Mouse (Mus musculus): Measurements from ENCODE around the gene Hoxc9.

The Hoxc9 gene

GRCm38 (mm10) chr15:103001370-103001769 lies 25.1 kb downstream of the Hoxc9 start:
- DNase-seq, result no peak

DNA sequence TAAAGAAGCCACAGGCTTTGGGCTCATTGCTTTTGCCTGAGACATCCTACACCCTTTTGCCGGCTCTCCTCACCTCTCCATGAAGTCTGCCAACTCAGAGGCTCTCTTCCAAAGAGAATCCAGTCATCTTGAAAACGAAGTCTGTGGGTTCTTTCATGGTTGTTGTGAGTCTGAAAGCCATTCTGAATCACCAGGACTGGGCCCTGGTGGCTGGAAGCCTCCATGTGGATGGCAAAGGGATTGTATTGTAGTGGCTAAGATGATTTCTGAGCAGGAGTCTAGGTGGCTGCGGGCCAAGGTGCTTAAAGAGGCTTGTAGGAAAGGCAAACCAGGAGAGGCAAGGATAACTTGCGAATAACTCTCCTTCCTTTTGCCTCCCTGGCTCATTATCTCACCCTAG lies 25.9 kb downstream of the Hoxc9 start:
- no peak for DNase-seq

- DNase-seq, result peak in 1 of 2 experiments; percentile 8
Measured at GRCm38 (mm10) chr15:103002821-103003448, 26.7 kb downstream of the Hoxc9 start.

DNA sequence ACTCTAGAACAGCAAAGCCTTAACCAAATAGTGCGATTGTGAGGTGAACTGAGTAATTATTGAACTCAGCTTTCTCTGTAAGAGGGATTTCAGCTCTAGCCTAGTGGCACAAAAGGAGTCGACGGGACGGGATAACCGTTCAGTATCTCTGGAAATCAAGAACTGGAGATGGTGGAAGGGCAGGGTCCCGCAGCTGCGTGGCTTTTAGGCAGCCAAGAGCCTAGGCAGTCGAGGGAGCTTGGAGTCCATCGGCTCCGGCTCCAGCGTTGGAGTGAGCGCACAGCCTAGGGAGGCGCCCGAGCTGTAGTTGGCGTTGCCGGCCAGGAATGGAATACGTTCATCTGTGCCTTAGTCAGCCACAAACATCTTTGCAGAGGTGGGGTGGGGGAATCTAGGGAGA lies 29.1 kb downstream of the Hoxc9 start:
- peak in 1 of 2 experiments; percentile 19 for DNase-seq

- DNase-seq, result no peak
Measured at GRCm38 (mm10) chr15:103005797-103006196, 29.6 kb downstream of the Hoxc9 start.

DNA sequence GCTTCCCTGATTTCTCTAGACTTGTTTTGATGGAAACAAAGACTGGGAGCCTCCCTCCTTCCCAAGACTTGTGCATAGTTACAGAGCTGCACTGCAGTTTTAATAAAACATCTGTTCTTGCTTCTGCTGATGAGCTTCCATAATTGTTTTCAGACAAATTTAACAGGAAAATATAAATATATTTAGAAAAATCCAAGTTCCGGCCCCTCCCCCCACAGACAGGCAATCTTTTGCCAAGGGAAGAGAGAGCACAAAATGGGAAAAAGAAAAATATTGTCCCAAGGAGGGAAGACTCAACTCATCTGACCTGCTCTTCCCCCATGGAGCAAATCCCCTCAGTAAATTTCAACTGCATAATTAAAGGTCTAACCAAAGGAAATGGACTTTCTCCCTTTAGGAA lies 30.1 kb downstream of the Hoxc9 start:
- no peak for DNase-seq

DNA sequence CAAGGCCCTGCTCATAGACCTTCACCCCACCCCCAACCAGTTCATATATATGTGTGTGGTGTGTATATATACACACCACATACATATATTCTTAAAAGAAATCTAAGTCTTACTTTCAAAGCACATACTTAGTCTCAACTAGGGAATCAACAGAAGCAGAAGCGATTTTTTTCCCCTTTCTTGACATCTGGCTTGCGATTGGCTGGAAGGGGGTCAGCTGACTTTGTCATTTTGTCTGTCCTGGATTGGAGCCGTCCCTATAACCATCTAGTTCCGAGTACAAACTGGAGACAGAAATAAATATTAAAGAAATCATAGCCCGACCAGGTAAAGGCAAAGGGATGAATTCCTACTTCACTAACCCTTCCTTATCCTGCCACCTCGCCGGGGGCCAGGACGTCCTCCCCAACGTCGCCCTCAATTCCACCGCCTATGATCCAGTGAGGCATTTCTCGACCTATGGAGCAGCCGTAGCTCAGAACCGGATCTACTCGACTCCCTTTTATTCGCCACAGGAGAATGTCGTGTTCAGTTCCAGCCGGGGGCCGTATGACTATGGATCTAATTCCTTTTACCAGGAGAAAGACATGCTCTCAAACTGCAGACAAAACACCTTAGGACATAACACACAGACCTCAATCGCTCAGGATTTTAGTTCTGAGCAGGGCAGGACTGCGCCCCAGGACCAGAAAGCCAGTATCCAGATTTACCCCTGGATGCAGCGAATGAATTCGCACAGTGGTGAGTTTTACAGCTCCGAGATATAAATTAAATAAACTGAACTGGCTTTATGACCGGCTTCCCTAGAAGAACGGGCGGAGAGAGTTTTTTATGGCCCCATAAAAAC lies 33.2 kb downstream of the Hoxc9 start:
- DNase-seq, result no peak

GRCm38 (mm10) chr15:103010112-103010846 lies 34.0 kb downstream of the Hoxc9 start:
- DNase-seq, result no peak

- DNase-seq, result no peak
Measured at GRCm38 (mm10) chr15:103010847-103011555, 34.8 kb downstream of the Hoxc9 start.

GRCm38 (mm10) chr15:103011928-103012486 lies 35.8 kb downstream of the Hoxc9 start:
- no peak for DNase-seq

- DNase-seq, result peak in 1 of 2 experiments; percentile 43
Measured at GRCm38 (mm10) chr15:103013238-103013984, 37.2 kb downstream of the Hoxc9 start.

- no peak for DNase-seq
Measured at GRCm38 (mm10) chr15:103014166-103015008, 38.1 kb downstream of the Hoxc9 start.

DNA sequence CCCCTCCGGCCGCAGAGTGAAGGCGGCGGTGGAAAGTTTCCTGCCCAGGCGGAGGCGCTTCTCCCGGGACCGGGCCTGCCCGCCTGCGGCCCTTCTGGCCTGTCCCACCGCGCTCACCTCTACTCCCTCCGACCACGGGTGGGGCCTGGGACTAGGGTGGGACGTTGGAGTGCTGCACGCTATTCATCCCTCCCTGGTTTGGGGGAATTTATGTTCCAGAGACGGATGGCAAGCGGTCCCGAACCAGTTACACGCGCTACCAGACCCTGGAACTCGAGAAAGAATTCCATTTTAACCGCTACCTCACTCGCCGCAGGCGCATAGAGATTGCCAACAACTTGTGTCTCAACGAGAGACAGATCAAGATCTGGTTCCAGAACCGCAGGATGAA lies 38.8 kb downstream of the Hoxc9 start:
- DNase-seq, result no peak

- DNase-seq, result no peak
Measured at GRCm38 (mm10) chr15:103015406-103016166, 39.3 kb downstream of the Hoxc9 start.

DNA sequence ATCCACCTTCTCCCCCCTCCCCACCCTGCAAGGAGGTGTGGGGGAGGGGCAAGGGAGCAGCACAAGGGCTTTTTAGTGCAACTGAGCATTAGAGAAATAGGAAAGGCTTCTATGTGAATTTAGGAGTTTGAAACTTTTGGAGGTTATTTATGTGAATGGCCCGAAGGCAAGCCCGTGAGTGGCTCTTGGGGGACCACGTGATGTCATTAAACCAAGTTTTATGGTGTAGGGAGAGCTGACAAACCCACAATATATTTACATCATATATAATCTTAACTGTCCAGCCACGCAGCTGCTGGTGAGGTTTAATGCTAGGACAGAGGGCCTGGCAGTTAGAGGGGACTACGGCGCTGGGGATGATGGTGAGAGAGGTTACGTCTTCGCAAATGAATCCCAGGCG lies 42.4 kb downstream of the Hoxc9 start, which contains the start of gene Hoxc4:
Gene Hoxc4, plus strand, starts transcription at position 299 of the 400 bp plus-strand sequence.
- DNase-seq, result no peak

DNA sequence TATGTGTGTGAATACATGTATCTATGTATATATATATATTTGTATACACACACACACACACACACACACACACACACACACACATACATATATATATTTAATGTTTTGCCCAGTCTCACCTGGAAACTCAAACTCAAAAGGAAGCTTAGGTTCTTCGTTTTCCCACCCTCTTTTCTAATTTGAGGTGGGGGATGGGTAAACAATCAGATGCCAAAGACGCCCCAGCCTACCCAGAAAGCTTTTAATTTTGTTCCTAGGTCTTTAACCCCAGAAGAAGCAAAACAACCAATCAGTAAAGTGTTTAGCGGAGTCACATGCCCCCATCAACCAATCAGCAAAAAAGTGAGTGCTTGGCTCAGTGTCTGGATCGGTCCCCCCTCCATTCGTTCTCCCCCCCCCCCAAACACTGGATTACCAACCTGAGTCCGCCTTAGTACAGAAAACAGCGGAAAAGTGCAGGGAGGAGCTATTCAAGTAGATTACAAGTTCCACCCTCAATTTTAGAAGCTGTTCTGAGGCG lies 44.7 kb downstream of the Hoxc9 start:
- DNase-seq, result no peak

GRCm38 (mm10) chr15:103021544-103021943 lies 45.3 kb downstream of the Hoxc9 start:
- no peak for DNase-seq

DNA sequence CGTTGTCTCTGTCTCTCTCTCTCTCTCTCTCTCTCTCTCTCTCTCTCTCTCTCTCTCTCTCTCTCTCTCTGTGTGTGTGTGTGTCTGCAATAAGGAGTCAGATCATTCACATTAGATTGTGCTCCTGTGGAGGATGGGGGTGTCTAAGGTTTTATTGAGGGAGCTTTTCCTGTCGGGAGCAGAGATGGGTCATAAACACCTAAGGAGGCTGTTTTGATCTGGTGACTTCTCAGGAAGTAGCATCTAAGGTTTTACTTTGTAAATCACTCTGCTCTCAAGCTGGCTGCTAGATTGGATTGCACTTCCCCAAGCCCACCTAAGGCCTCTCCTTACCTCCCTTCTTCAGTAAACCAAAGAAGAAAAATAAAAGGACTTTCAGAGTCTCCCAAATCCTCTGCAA lies 47.9 kb downstream of the Hoxc9 start:
- DNase-seq, result no peak

Data from lung, postnatal 4 days (tissue).